Mouse (Mus musculus): ENCODE data around the gene Mre11a. TPM values are rescaled to one million over a fixed set of nuclear protein-coding genes. Genes with fewer than 3 reads are reported as not detected.

The Mre11a gene
- polyA plus RNA-seq, 1 experiment from 2014 or later, result 14.4 TPM

- no peak overlapping the region for H3K27ac ChIP-seq (ENCODE audit: low read length)
- no peak for ATAC-seq (replicated peaks; ENCODE audit: extremely low read depth, insufficient read depth, low FRiP score)
- H3K36me3 ChIP-seq (ENCODE audit: control insufficient read depth, insufficient read depth), result peaks cover 16% of the 10 kb centered on the region
- H3K4me1 ChIP-seq (ENCODE audit: control insufficient read depth, insufficient read depth, low read length), result no peaks in the 10 kb centered on the region
- no peaks in the 10 kb centered on the region for H3K27me3 ChIP-seq (ENCODE audit: control insufficient read depth, insufficient read depth, low read length)
- H3K4me3 ChIP-seq (ENCODE audit: low read length), result no peak overlapping the region
- WGBS, result 87% methylated on average over 2 of the region's 2 CpGs
- H3K4me2 ChIP-seq (ENCODE audit: low read depth, low read length), result no peak overlapping the region
- no peak overlapping the region for H3K9ac ChIP-seq (ENCODE audit: low read length)
- H3K9me3 ChIP-seq (replicated peaks; ENCODE audit: control insufficient read depth, low read length), result no peaks in the 10 kb centered on the region
These were observed 21.3 kb downstream of the Mre11a start for GRCm38 (mm10) chr9:14805714-14806113.

- Histone ChIP-seq H3K36me3 (ENCODE audit: control insufficient read depth, insufficient read depth) (peaks cover 16% of the 10 kb centered on the region), H3K27me3 (ENCODE audit: control insufficient read depth, insufficient read depth, low read length) (no peaks in the 10 kb centered on the region), H3K27ac (ENCODE audit: low read length) (no peak overlapping the region), H3K4me3 (ENCODE audit: low read length) (no peak overlapping the region), H3K9ac (ENCODE audit: low read length) (no peak overlapping the region), H3K9me3 (replicated peaks; ENCODE audit: control insufficient read depth, low read length) (no peaks in the 10 kb centered on the region), H3K4me1 (ENCODE audit: control insufficient read depth, insufficient read depth, low read length) (no peaks in the 10 kb centered on the region), H3K4me2 (ENCODE audit: low read depth, low read length) (no peak overlapping the region)
- no peak for ATAC-seq (replicated peaks; ENCODE audit: extremely low read depth, insufficient read depth, low FRiP score)
- 100% methylated on average over 1 of the region's 1 CpGs for WGBS
These were observed 22.3 kb downstream of the Mre11a start for GRCm38 (mm10) chr9:14806786-14807185.

DNA sequence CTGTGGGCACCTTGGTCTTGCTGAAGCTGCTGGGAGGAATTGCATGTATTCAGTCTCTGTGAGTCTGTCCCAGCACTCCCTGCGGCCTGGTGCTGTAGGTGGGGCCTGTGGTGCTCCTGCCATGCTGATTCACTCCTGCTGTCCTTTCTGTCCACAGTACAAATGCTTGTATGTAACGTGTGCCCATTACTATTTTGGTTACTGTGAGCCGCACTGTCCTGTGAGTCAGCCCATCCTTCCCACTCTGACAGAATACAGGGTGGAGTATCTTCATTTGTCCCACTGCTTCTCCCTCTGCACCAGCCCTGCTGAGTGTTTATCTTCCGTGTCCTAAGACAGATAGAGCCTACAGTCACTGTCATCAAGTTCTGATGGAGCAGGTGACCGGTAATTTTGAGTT, 25.7 kb downstream of the Mre11a start:
- H3K36me3 ChIP-seq (ENCODE audit: control insufficient read depth, insufficient read depth), result peaks cover 25% of the 10 kb centered on the region

DNA sequence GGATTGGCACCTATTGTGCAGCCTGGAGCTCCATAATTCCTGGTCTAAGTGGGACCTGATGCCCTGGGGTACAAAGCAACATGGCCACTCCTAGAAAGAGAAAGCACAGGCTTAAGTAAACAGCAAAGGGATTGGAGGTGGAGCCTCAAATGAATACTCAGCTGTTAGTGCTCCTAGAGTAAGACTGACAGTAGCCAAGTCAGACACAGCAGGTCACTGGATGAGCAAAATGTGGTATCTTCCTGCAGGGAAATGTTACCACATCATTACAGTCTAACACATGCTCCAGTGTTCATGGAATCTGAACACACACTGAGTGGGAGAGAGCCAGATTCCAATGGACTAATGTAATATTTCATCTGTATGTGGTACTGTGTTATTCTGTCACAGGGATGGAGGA, 36.9 kb downstream of the Mre11a start:
- Histone ChIP-seq H3K4me2 (ENCODE audit: low read depth, low read length) (no peak overlapping the region), H3K4me3 (ENCODE audit: low read length) (no peak overlapping the region), H3K4me1 (ENCODE audit: control insufficient read depth, insufficient read depth, low read length) (no peaks in the 10 kb centered on the region), H3K9ac (ENCODE audit: low read length) (no peak overlapping the region), H3K36me3 (ENCODE audit: control insufficient read depth, insufficient read depth) (peaks cover 38% of the 10 kb centered on the region), H3K27ac (ENCODE audit: low read length) (no peak overlapping the region), H3K27me3 (ENCODE audit: control insufficient read depth, insufficient read depth, low read length) (no peaks in the 10 kb centered on the region), H3K9me3 (replicated peaks; ENCODE audit: control insufficient read depth, low read length) (no peaks in the 10 kb centered on the region)
- ATAC-seq (replicated peaks; ENCODE audit: extremely low read depth, insufficient read depth, low FRiP score), result no peak

More for the DNA sequence above, 25.7 kb downstream of the Mre11a start:
- Histone ChIP-seq H3K4me1 (ENCODE audit: control insufficient read depth, insufficient read depth, low read length) (no peaks in the 10 kb centered on the region), H3K9ac (ENCODE audit: low read length) (no peak overlapping the region), H3K4me2 (ENCODE audit: low read depth, low read length) (no peak overlapping the region), H3K27ac (ENCODE audit: low read length) (no peak overlapping the region), H3K4me3 (ENCODE audit: low read length) (no peak overlapping the region), H3K27me3 (ENCODE audit: control insufficient read depth, insufficient read depth, low read length) (no peaks in the 10 kb centered on the region), H3K9me3 (replicated peaks; ENCODE audit: control insufficient read depth, low read length) (no peaks in the 10 kb centered on the region)
- WGBS, result 90% methylated on average over 5 of the region's 5 CpGs
- no peak for ATAC-seq (replicated peaks; ENCODE audit: extremely low read depth, insufficient read depth, low FRiP score)

- Histone ChIP-seq H3K36me3 (ENCODE audit: control insufficient read depth, insufficient read depth) (peaks cover 22% of the 10 kb centered on the region), H3K4me3 (ENCODE audit: low read length) (no peak overlapping the region), H3K4me2 (ENCODE audit: low read depth, low read length) (no peak overlapping the region), H3K9me3 (replicated peaks; ENCODE audit: control insufficient read depth, low read length) (no peaks in the 10 kb centered on the region), H3K27me3 (ENCODE audit: control insufficient read depth, insufficient read depth, low read length) (no peaks in the 10 kb centered on the region), H3K4me1 (ENCODE audit: control insufficient read depth, insufficient read depth, low read length) (no peaks in the 10 kb centered on the region), H3K9ac (ENCODE audit: low read length) (no peak overlapping the region), H3K27ac (ENCODE audit: low read length) (no peak overlapping the region)
- no peak; the same call in 1 of the 2 replicates for ATAC-seq (replicated peaks; ENCODE audit: extremely low read depth, insufficient read depth, low FRiP score)
- WGBS, result 83% methylated on average over 5 of the region's 5 CpGs
These were observed 40.4 kb downstream of the Mre11a start for GRCm38 (mm10) chr9:14824840-14825239.

- Histone ChIP-seq H3K27me3 (ENCODE audit: control insufficient read depth, insufficient read depth, low read length) (no peaks in the 10 kb centered on the region), H3K36me3 (ENCODE audit: control insufficient read depth, insufficient read depth) (peaks cover 20% of the 10 kb centered on the region)
- 46% methylated on average over 2 of the region's 2 CpGs for WGBS
These were observed 43.4 kb downstream of the Mre11a start for GRCm38 (mm10) chr9:14827875-14828274.

GRCm38 (mm10) chr9:14832046-14832445, 47.6 kb downstream of the Mre11a start:
- no peaks in the 10 kb centered on the region for H3K27me3 ChIP-seq (ENCODE audit: control insufficient read depth, insufficient read depth, low read length)
- H3K27ac ChIP-seq (ENCODE audit: low read length), result no peak overlapping the region
- 77% methylated on average over 5 of the region's 5 CpGs for WGBS
- H3K4me2 ChIP-seq (ENCODE audit: low read depth, low read length), result no peak overlapping the region
- no peaks in the 10 kb centered on the region for H3K9me3 ChIP-seq (replicated peaks; ENCODE audit: control insufficient read depth, low read length)
- peaks cover 22% of the 10 kb centered on the region for H3K36me3 ChIP-seq (ENCODE audit: control insufficient read depth, insufficient read depth)
- H3K9ac ChIP-seq (ENCODE audit: low read length), result no peak overlapping the region
- no peaks in the 10 kb centered on the region for H3K4me1 ChIP-seq (ENCODE audit: control insufficient read depth, insufficient read depth, low read length)
- ATAC-seq (replicated peaks; ENCODE audit: extremely low read depth, insufficient read depth, low FRiP score), result no peak
- H3K4me3 ChIP-seq (ENCODE audit: low read length), result no peak overlapping the region

More at GRCm38 (mm10) chr9:14827875-14828274, 43.4 kb downstream of the Mre11a start:
- no peaks in the 10 kb centered on the region for H3K9me3 ChIP-seq (replicated peaks; ENCODE audit: control insufficient read depth, low read length)
- no peak overlapping the region for H3K9ac ChIP-seq (ENCODE audit: low read length)
- H3K27ac ChIP-seq (ENCODE audit: low read length), result no peak overlapping the region
- no peaks in the 10 kb centered on the region for H3K4me1 ChIP-seq (ENCODE audit: control insufficient read depth, insufficient read depth, low read length)
- no peak overlapping the region for H3K4me2 ChIP-seq (ENCODE audit: low read depth, low read length)
- no peak for ATAC-seq (replicated peaks; ENCODE audit: extremely low read depth, insufficient read depth, low FRiP score)
- no peak overlapping the region for H3K4me3 ChIP-seq (ENCODE audit: low read length)

DNA sequence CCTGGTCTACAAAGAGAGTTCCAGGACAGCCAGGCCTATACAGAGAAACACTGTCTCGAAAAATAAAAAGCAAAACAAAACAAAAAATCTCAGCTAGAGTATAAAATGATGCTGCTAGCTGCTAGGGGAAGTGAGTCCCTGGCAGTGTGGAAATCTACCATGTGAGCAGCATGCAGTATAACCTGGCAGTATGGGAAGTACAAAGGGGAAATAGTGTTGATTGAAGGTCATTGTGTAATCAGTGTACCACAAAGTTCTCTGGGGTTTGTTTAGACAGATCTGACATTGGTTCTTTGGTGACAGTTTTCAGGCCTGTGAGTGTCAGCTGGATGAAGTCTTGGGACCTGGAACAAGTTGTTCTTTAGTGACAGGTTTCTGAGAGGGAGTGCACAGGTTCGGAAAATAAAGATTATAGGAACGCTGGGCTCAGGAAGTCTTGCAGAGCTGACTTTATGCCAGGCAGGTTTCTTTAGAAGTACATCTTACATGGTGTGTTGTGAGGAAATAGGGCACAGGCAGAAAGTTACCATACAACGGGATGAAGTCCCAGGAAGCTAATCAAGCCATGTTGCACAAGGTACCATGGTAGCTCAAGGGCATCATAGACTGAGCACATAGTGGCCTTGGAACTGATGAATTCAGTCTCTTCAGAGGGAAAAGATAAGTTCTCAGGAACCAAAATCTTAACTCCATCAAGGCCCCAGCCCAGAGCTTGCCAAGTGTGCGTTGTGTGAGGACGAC, 51.1 kb downstream of the Mre11a start:
- Histone ChIP-seq H3K9ac (ENCODE audit: low read length) (no peak overlapping the region), H3K27me3 (ENCODE audit: control insufficient read depth, insufficient read depth, low read length) (no peaks in the 10 kb centered on the region), H3K27ac (ENCODE audit: low read length) (no peak overlapping the region), H3K9me3 (replicated peaks; ENCODE audit: control insufficient read depth, low read length) (no peaks in the 10 kb centered on the region), H3K4me2 (ENCODE audit: low read depth, low read length) (no peak overlapping the region), H3K36me3 (ENCODE audit: control insufficient read depth, insufficient read depth) (peaks cover 18% of the 10 kb centered on the region), H3K4me1 (ENCODE audit: control insufficient read depth, insufficient read depth, low read length) (peaks cover 6% of the 10 kb centered on the region), H3K4me3 (ENCODE audit: low read length) (no peak overlapping the region)
- ATAC-seq (replicated peaks; ENCODE audit: extremely low read depth, insufficient read depth, low FRiP score), result no peak
- 78% methylated on average over 6 of the region's 6 CpGs for WGBS

GRCm38 (mm10) chr9:14839527-14839926, 55.1 kb downstream of the Mre11a start:
- no peaks in the 10 kb centered on the region for H3K27me3 ChIP-seq (ENCODE audit: control insufficient read depth, insufficient read depth, low read length)
- no peak overlapping the region for H3K27ac ChIP-seq (ENCODE audit: low read length)
- peaks cover 6% of the 10 kb centered on the region; the same call in 1 of the 2 replicates for H3K36me3 ChIP-seq (ENCODE audit: control insufficient read depth, insufficient read depth)
- H3K9me3 ChIP-seq (replicated peaks; ENCODE audit: control insufficient read depth, low read length), result no peaks in the 10 kb centered on the region
- no peak overlapping the region for H3K9ac ChIP-seq (ENCODE audit: low read length)
- no peak overlapping the region for H3K4me3 ChIP-seq (ENCODE audit: low read length)
- peaks cover 8% of the 10 kb centered on the region for H3K4me1 ChIP-seq (ENCODE audit: control insufficient read depth, insufficient read depth, low read length)
- peak; percentile 77 for ATAC-seq (replicated peaks; ENCODE audit: extremely low read depth, insufficient read depth, low FRiP score)
- peak overlapping the region; percentile 40 for H3K4me2 ChIP-seq (ENCODE audit: low read depth, low read length)
- WGBS, result 25% methylated on average over 7 of the region's 7 CpGs
